Mouse (Mus musculus) heart, postnatal 0 days (tissue): ENCODE measurements around the gene Rbbp4. TPM values are rescaled to one million over a fixed set of nuclear protein-coding genes. Genes with fewer than 3 reads are reported as not detected.
A peak's percentile ranks its signal among the peaks of the same experiment; 100 is the strongest.

Experiments used
- ATAC-seq: fragments of 200-750 bp; cut with Nextera tagmentation; 2 replicates; pipeline ENCODE4 v1.8.0; 2017; ENCODE audit warnings: low read depth, moderate number of reproducible peaks, moderate library complexity; ENCODE audit not compliant: insufficient read depth
- DNase-seq: peaks from one replicate; pipeline ENCODE4 v3.0.0-alpha.2; 2016; ENCODE audit warnings: low spot score
- H3K27ac ChIP-seq: fragments of 300-500 bp; sonication (generic); 2 replicates; pipeline ENCODE4 v1.5.1; 2014; ENCODE audit warnings: low read depth, mild to moderate bottlenecking
- H3K27me3 ChIP-seq: fragments of 300-500 bp; sonication (generic); 2 replicates; pipeline ENCODE4 v1.6.1; 2014; ENCODE audit warnings: low read length, mixed read lengths; ENCODE audit not compliant: control insufficient read depth, insufficient read depth
- H3K36me3 ChIP-seq: fragments of 300-500 bp; sonication (generic); replicated peaks from 2 replicates; pipeline ENCODE4 v1.6.1; 2014; ENCODE audit warnings: low read length, mixed read lengths; ENCODE audit not compliant: control insufficient read depth, insufficient read depth
- H3K4me1 ChIP-seq: fragments of 300-500 bp; sonication (generic); 2 replicates; pipeline ENCODE4 v1.6.1; 2014; ENCODE audit warnings: antibody characterized with exemption; ENCODE audit not compliant: control insufficient read depth, insufficient read depth
- H3K4me2 ChIP-seq: fragments of 300-500 bp; sonication (generic); 2 replicates; pipeline ENCODE4 v1.6.1; 2014; ENCODE audit warnings: low read depth, mild to moderate bottlenecking, low read length, moderate library complexity
- H3K4me3 ChIP-seq: fragments of 300-500 bp; sonication (generic); 2 replicates; pipeline ENCODE4 v1.5.1; 2014; ENCODE audit warnings: low read depth, low read length
- H3K9ac ChIP-seq: fragments of 300-500 bp; sonication (generic); replicated peaks from 2 replicates; pipeline ENCODE4 v1.6.1; 2014; ENCODE audit warnings: low read depth, low read length, mixed read lengths
- H3K9me3 ChIP-seq: fragments of 300-500 bp; sonication (generic); replicated peaks from 2 replicates; pipeline ENCODE4 v1.6.1; 2016; ENCODE audit warnings: low read length; ENCODE audit not compliant: control insufficient read depth
- CTCF ChIP-seq: IDR thresholded peaks from 2 replicates; pipeline ENCODE4 v1.5.1; 2016; ENCODE audit warnings: antibody characterized with exemption, control low read depth, low read depth
- EP300 ChIP-seq: IDR thresholded peaks from 2 replicates; pipeline ENCODE4 v1.6.1; 2016; ENCODE audit warnings: antibody characterized with exemption, low read depth
- WGBS: fragments of 180-500 bp; shearing (Covaris S2); extraction: QIAGEN DNeasy Blood & Tissue Kit; methylation state at CpG from one replicate; pipeline ENCODE4 v1.1.7; 2014; 5-methylcytosine and 5-hydroxymethylcytosine counted together
- polyA plus RNA-seq: library from polyadenylated mRNA; unstranded; fragments of >200 nt; fragmentation: Nextera tagmentation; extraction: Ambion mirVana; gene quantifications from 2 replicates; pipeline ENCODE4 v1.2.1, GENCODE M21; 2015
- total RNA-seq: library from RNA; depleted of rRNA; stranded (reverse); fragments of >200 nt; gene quantifications from 2 replicates; pipeline ENCODE4 v1.2.3, GENCODE M21; 2014; ENCODE audit warnings: low replicate concordance

Rbbp4 gene
- total and polyA plus RNA-seq, 2 experiments from 2014 or later, result 97.3 to 222 TPM

DNA sequence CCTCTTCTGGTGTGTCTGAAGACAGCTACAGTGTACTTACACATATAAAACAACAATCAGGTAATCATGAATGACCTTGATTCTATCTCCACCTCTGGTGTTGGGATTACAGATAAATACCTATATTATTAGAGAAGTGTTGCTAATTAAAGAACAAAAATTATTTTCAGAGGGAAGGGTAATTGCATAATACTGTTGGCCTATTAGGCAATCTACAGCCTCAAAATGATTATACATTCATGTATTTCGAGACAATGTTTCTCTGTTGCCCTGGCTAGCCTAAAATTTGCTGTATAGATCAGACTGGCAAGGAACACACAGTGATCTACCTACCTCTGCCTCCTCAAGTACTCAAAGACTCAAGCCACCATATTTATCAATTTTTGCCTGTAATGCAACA is 11.7 kb downstream of the Rbbp4 start:
- ATAC-seq, result no peak
- Histone ChIP-seq H3K9me3 (no peaks in the 10 kb centered on the region), H3K4me3 (no peak overlapping the region), H3K27me3 (no peaks in the 10 kb centered on the region), H3K4me2 (no peak overlapping the region), H3K4me1 (peaks cover 7% of the 10 kb centered on the region; the same call in 1 of the 2 replicates), H3K9ac (no peak overlapping the region), H3K36me3 (peaks cover 75% of the 10 kb centered on the region), H3K27ac (no peak overlapping the region)
- no peak for TF ChIP-seq CTCF
- no peak for DNase-seq
- WGBS, result 94% methylated on average over 1 of the region's 1 CpGs

- no peak overlapping the region for H3K4me2 ChIP-seq
- 90% methylated on average over 5 of the region's 5 CpGs for WGBS
- no peak overlapping the region for H3K4me3 ChIP-seq
- peaks cover 74% of the 10 kb centered on the region for H3K36me3 ChIP-seq
- no peaks in the 10 kb centered on the region for H3K27me3 ChIP-seq
- H3K9ac ChIP-seq, result no peak overlapping the region
- no peaks in the 10 kb centered on the region for H3K9me3 ChIP-seq
- TF ChIP-seq EP300 (no peak), CTCF (no peak)
- peaks cover 7% of the 10 kb centered on the region; the same call in 1 of the 2 replicates for H3K4me1 ChIP-seq
- ATAC-seq (no peak), DNase-seq (no peak)
- H3K27ac ChIP-seq, result no peak overlapping the region
Measured at GRCm38 (mm10) chr4:129322042-129322441, 13.1 kb downstream of the Rbbp4 start.

DNA sequence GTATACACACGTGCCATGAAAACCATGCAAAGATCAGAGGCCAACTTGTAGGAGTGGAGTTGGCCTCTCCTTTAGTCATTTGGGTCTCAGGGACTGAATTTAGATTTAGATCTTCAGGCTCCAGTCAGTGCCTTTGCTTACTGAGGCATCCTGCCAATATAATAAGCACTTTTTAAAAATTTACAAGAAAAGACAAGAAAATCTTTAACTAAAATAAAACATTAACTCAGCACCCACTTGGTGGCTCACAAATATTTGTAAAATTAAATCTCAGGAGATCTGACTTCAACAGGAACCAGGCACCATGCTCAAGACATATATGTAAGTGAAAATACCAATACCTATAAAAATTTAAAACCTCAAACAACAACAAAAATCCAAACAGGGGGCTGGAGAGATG is 14.3 kb downstream of the Rbbp4 start:
- Histone ChIP-seq H3K4me3 (no peak overlapping the region), H3K36me3 (peaks cover 75% of the 10 kb centered on the region), H3K4me2 (no peak overlapping the region), H3K9me3 (no peaks in the 10 kb centered on the region), H3K4me1 (peaks cover 7% of the 10 kb centered on the region; the same call in 1 of the 2 replicates), H3K27me3 (no peaks in the 10 kb centered on the region), H3K9ac (no peak overlapping the region), H3K27ac (no peak overlapping the region)
- WGBS, result 86% methylated on average over 1 of the region's 1 CpGs
- ATAC-seq (no peak), DNase-seq (no peak)
- TF ChIP-seq EP300 (no peak), CTCF (no peak)

GRCm38 (mm10) chr4:129313886-129314285 is 21.3 kb downstream of the Rbbp4 start:
- no peaks in the 10 kb centered on the region for H3K9me3 ChIP-seq
- H3K4me2 ChIP-seq, result no peak overlapping the region
- no peaks in the 10 kb centered on the region for H3K4me1 ChIP-seq
- no peak overlapping the region for H3K9ac ChIP-seq
- H3K4me3 ChIP-seq, result no peak overlapping the region
- DNase-seq (no peak), ATAC-seq (no peak)
- no peak for TF ChIP-seq CTCF
- WGBS, result 76% methylated on average over 3 of the region's 3 CpGs
- H3K27ac ChIP-seq, result no peak overlapping the region
- H3K27me3 ChIP-seq, result no peaks in the 10 kb centered on the region
- peaks cover 89% of the 10 kb centered on the region for H3K36me3 ChIP-seq

GRCm38 (mm10) chr4:129307936-129308335 is 27.2 kb downstream of the Rbbp4 start:
- H3K9ac ChIP-seq, result no peak overlapping the region
- H3K4me3 ChIP-seq, result no peak overlapping the region
- ATAC-seq (no peak), DNase-seq (no peak)
- H3K4me1 ChIP-seq, result peaks cover 8% of the 10 kb centered on the region; the same call in 1 of the 2 replicates
- peaks cover 65% of the 10 kb centered on the region for H3K36me3 ChIP-seq
- no peaks in the 10 kb centered on the region for H3K27me3 ChIP-seq
- no peak for TF ChIP-seq CTCF
- TF ChIP-seq EP300, result no peak
- WGBS, result 88% methylated on average over 1 of the region's 1 CpGs
- H3K4me2 ChIP-seq, result no peak overlapping the region
- H3K27ac ChIP-seq, result no peak overlapping the region
- H3K9me3 ChIP-seq, result no peaks in the 10 kb centered on the region

- WGBS, result 8% methylated on average over 1 of the region's 1 CpGs
- H3K36me3 ChIP-seq, result peaks cover 37% of the 10 kb centered on the region
- no peaks in the 10 kb centered on the region for H3K27me3 ChIP-seq
- DNase-seq, result no peak
- TF ChIP-seq EP300 (no peak), CTCF (no peak)
- no peaks in the 10 kb centered on the region for H3K9me3 ChIP-seq
- no peak overlapping the region for H3K4me2 ChIP-seq
- H3K9ac ChIP-seq, result no peak overlapping the region
- ATAC-seq, result 0 out of 2 replicates have a peak, but pooled peaks have one; percentile 17
- no peak overlapping the region for H3K4me3 ChIP-seq
- no peak overlapping the region for H3K27ac ChIP-seq
- H3K4me1 ChIP-seq, result peaks cover 8% of the 10 kb centered on the region; the same call in 1 of the 2 replicates
Measured at GRCm38 (mm10) chr4:129304306-129304705, 30.9 kb downstream of the Rbbp4 start.
